Mouse (Mus musculus) naive thymus-derived CD4-positive, alpha-beta T cell, adult 2 months (primary cell): ENCODE data around the gene Cdk2.

Source experiments
- DNase-seq: peaks from one replicate; pipeline ENCODE4 v3.0.0-alpha.2; 2011; ENCODE audit warnings: low read depth

Gene Cdk2

GRCm38 (mm10) chr10:128703895-128704294 is 936 bp downstream of the Cdk2 start, which contains the start of gene Pmel:
Gene Pmel, plus strand, starts transcription at chr10:128704195.
- no peak for DNase-seq

- no peak for DNase-seq
Observed at GRCm38 (mm10) chr10:128702328-128703007, 2.4 kb downstream of the Cdk2 start.

GRCm38 (mm10) chr10:128700712-128701111 is 4.1 kb downstream of the Cdk2 start:
- DNase-seq = no peak

GRCm38 (mm10) chr10:128699611-128700010 is 5.2 kb downstream of the Cdk2 start:
- no peak for DNase-seq

- DNase-seq = no peak
Observed at GRCm38 (mm10) chr10:128699006-128699405, 5.8 kb downstream of the Cdk2 start.

GRCm38 (mm10) chr10:128697072-128697725 is 7.6 kb downstream of the Cdk2 start:
- DNase-seq = peak; percentile 38

- peak; percentile 99 for DNase-seq
Observed at GRCm38 (mm10) chr10:128695992-128696807, 8.6 kb downstream of the Cdk2 start, which contains the start of gene Rab5b. Gene Rab5b, minus strand, starts transcription at chr10:128696264.

- DNase-seq = no peak
Observed at GRCm38 (mm10) chr10:128695411-128695991, 9.3 kb downstream of the Cdk2 start.

- peak; percentile 78 for DNase-seq
Observed at GRCm38 (mm10) chr10:128674469-128675008, 30.3 kb downstream of the Cdk2 start.

GRCm38 (mm10) chr10:128673763-128674468 is 30.9 kb downstream of the Cdk2 start, which contains the start of gene Suox:
Gene Suox, minus strand, starts transcription at chr10:128674073.
- DNase-seq = peak; percentile 92

- DNase-seq = no peak
Observed at GRCm38 (mm10) chr10:128671148-128671547, 33.7 kb downstream of the Cdk2 start.

- peak; percentile 66 for DNase-seq
Observed at GRCm38 (mm10) chr10:128668790-128669672, 35.8 kb downstream of the Cdk2 start.

- no peak for DNase-seq
Observed at GRCm38 (mm10) chr10:128665806-128666205, 39.0 kb downstream of the Cdk2 start.

GRCm38 (mm10) chr10:128665307-128665706 is 39.5 kb downstream of the Cdk2 start:
- no peak for DNase-seq

- no peak for DNase-seq
Observed at GRCm38 (mm10) chr10:128664808-128665207, 40.0 kb downstream of the Cdk2 start.

- DNase-seq = no peak
Observed at GRCm38 (mm10) chr10:128663441-128664220, 41.2 kb downstream of the Cdk2 start.

GRCm38 (mm10) chr10:128662465-128662864 is 42.4 kb downstream of the Cdk2 start:
- no peak for DNase-seq

- DNase-seq = no peak
Observed at GRCm38 (mm10) chr10:128659490-128659889, 45.3 kb downstream of the Cdk2 start.

- no peak for DNase-seq
Observed at GRCm38 (mm10) chr10:128657844-128658243, 47.0 kb downstream of the Cdk2 start.
